Mouse (Mus musculus) subcutaneous adipose tissue, adult 2 months (tissue): ENCODE measurements around the gene Gm10306. TPM values are rescaled to one million over a fixed set of nuclear protein-coding genes. Genes with fewer than 3 reads are reported as not detected.

Experiments used
- polyA plus RNA-seq: library from polyadenylated mRNA; depleted of rRNA; stranded (reverse); fragments of >200 nt; gene quantifications from 2 replicates; pipeline ENCODE4 v1.2.3, GENCODE M21; 2012; ENCODE audit warnings: low replicate concordance; rRNA removed

Gene Gm10306
- not detected in 2 replicates for polyA plus RNA-seq

DNA sequence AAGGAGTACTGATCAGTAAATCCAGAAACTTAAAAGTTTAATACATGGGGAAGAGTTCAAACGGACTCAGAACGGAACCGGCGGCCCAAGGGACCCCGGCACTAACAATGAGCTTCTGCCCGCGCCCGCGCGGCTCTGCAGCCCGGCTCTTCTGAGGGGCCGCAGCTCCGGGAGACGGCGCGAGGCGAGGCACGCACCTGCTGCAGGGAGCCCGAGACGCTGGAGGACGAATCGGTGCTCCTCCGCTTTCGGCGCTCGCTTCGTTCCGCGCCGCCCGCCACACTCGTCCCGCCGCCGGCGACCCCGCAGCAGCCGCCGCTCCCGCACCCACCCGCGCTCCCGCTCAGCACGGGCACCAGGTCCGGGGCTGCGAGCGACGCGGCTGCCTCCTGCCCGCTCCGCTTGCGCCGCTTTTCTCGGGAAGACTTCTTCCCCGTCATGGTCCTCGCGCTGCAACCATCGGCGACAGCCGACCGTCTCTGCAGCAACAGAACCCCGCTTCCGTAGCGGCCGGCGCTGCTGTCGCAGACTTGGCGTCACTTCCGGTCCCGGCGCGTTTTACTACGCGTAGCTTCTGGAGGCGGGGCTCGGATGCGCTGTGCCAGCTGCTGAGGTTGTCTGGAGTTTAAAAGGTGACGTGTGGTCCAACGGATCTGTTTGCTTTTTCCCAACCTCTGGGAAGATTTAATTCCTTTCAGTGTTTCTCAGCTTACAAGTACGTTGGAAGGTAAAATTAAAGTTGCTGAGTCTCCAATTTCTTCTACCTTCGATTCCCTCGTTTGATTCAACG is at the start of gene Gm10306, which contains the start of gene Caap1:
Gene Gm10306 (plus strand): TSS at position 282 of the 790 bp plus-strand sequence.
Gene Caap1 (minus strand): TSS at position 532 of the 790 bp plus-strand sequence.

GRCm38 (mm10) chr4:94603031-94603629 is 46.8 kb downstream of the Gm10306 start, which contains the start of gene Plaa:
TSS of gene Plaa (minus strand) at chr4:94603244.

Other genes with a start within 250 kb of the Gm10306 start
- gene Caap1, start 250 bp downstream of the Gm10306 start, polyA plus RNA-seq: 1.7 and 4.8 TPM in 2 replicates
- 23.3 and 58.4 TPM in 2 replicates for gene Plaa, start 46.7 kb downstream of the Gm10306 start, polyA plus RNA-seq
- 1.0 and 3.4 TPM in 2 replicates for gene Ift74, start 57.9 kb downstream of the Gm10306 start, polyA plus RNA-seq
- not detected in 2 replicates for gene Lrrc19, start 93.6 kb downstream of the Gm10306 start, polyA plus RNA-seq
- gene Tek, start 182.7 kb downstream of the Gm10306 start, polyA plus RNA-seq: 21.6 and 25.7 TPM in 2 replicates